Mouse (Mus musculus) cerebellum, adult (tissue): ENCODE data around the gene Irak1.

Experiments used
- ATAC-seq: cut with Nextera tagmentation; 2 replicates; pipeline ENCODE4 v1.9.2; 2017; ENCODE audit warnings: mild to moderate bottlenecking, moderate library complexity, mixed read lengths; ENCODE audit not compliant: insufficient number of reproducible peaks, low FRiP score, low TSS enrichment

Irak1 gene

DNA sequence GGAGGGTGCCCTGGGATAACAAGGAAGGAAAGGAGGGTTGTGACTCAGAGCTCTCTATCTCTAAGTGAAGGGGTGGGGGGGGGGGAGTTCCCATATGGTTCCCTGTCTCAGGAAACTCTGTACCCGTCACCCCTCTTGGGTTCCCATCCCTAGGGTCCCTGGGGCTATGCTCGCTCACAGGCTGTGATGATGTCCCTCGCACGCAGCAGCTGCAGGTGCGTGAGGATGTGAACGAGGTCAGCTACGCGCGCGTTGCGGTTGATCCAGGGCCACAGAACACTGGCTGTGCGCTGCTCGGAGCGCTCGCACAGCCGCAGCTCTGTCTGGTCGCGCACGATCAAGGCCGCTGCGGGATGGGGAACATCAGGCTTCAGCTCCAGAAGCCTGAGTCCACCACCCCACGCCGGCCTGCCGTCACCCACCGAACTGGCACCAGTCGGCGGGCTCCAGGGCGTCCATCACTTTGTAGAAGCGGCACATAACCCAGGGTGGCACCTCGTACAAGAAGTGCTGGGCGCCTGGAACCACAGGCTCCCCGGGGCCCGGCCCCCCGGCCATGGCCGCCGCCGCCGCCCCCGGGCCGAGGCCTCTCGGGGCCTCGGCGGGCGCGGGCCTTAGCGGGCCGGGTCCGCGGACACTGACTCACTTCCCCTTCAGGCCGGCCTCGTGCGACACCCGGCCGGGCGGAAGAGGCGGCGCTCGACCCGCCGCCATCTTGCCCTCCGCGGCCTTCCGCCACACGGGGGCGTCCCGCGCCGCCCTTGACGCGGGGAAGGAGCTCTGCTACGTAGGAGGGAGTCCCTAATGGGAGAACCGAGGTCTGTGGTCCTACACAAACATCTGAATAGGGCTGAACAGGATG lies at the start of gene Irak1:
Gene Irak1 (minus strand): TSS at position 731 of the 862 bp plus-strand sequence.
- peak; percentile 87 for ATAC-seq

- ATAC-seq, result no peak
Observed at GRCm38 (mm10) chrX:74070794-74071193, 47.1 kb upstream of the Irak1 start.

GRCm38 (mm10) chrX:74067891-74068290 lies 44.2 kb upstream of the Irak1 start:
- no peak for ATAC-seq

DNA sequence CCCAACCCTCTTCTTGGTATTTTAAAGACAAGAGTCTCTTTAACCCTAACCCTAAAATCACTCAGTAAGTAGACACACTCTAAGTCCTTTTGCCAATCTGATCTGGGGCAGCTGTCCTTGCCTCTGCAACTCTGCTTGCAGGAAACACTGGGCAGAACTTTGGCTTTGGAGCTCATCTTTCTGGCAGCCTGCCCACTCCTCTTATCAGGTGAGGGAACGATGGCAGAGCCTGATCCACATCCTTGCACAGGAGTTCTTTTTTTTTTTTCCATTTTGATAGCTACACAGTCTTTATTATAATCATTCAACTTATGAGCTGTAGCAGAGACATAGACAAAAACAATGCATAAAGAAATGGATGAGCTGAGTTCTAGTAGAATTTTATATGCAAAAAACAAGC lies 21.4 kb upstream of the Irak1 start:
- no peak for ATAC-seq

DNA sequence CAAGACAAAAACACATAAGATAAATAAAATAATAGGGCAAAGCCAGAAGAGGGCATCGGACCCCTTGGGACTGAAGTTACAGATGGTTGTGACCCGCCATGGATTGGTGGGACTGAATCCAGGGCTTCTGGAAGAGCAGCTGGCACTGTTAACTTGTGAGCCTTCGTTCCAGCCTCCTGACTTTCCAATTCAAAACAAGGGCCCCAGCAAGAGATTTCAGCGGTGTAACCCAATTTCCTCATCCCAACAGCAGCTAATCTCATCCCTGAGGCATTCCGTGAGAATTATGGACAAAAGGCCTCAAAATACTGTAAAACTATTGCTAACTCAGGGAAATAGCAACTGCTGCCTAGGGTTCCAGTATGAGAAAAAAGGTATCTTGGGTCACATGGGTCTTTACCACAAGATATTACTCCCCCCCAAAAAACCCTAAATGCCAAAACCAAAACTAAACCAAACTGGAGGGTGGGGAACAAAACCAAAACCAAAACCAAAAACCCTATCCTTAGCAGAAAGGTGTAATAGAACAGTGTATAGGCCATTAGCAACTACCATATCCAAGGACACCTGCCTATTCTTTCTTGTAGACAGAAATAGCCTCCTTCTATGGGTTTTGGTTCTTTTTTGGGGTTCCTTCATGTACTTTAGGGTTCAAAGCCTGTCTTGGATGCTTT lies 14.1 kb upstream of the Irak1 start:
- no peak for ATAC-seq

DNA sequence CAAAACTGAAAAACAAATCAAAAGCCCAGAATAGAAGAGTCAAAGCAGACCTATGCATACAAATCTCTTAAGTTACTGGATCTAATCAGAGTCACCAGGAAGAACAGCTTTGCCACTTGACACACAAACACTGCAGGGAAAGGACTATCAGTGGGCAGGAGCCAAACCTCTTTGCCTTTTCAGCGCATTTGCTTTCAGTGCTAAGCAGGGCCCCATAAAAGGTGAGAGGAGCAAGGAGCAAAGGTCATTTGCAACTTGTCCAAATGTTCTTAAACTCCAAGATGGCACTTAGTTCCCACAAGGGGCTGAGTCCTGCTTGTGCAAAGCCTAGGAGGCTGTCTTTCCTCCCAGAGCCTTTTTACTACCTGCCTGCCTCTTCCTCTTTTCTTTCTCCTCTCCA lies 6.3 kb upstream of the Irak1 start:
- ATAC-seq, result no peak

GRCm38 (mm10) chrX:74022795-74023187 lies 927 bp downstream of the Irak1 start:
- ATAC-seq, result no peak

- ATAC-seq, result no peak
Observed at GRCm38 (mm10) chrX:74014597-74014996, 9.1 kb downstream of the Irak1 start.

DNA sequence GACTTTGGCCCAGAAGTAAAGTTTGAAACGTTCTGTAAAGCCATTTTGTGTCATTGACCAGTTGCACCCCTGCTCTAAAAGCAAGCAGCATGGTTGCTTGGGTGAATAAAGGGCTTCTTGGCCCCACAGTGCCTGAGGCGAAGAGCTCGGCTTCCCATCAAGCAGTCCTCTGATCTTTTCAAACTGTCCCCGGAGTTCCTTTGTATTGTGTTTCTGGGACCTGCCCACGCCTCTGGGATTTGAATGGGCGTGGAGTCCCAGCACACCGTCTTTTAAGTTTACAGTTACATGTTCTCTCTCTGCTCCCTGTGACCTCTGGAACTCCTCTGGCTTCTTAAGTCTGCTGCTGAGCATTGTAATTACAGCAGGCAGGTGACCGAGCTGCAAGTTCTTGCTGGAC lies 15.7 kb downstream of the Irak1 start:
- no peak for ATAC-seq

DNA sequence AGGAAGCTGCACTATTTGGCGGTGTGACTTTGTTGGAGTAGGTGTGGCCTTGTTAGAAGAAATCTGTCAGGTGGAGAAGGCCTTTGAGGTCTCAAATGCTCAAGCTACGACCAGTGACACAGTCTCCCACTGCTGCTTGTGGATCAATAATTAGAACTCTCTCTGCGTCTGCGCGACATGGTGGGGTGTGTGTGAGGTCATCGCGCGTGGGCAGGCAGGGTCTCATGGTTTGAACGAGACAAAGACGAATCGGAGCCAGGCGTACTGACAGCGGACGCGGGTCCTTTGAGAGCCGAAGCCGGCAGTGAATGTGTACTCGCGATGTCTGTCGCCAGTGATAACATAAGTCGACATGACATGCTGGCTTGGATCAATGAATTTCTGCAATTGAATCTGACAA lies 17.3 kb downstream of the Irak1 start:
- ATAC-seq, result no peak

DNA sequence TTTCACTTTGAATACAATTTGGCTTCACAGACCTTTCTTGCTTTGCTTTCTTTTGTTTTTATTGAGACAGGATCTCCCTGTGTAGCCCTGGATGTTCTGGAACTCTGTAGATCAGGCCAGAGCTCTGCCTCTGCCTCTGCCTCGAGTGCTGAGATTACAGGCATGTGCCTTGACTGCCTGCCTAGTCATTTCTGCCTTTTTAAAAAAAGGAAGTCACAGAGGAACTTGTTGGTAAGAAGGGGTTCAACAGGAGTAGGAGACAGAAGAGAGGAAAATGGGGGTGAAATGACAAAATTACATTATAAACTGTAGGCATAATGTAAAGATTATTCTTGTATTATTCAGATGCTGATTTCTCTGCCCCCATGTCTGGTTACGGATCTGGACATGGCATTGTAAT lies 20.1 kb downstream of the Irak1 start:
- ATAC-seq, result no peak

GRCm38 (mm10) chrX:74001024-74001423 lies 22.7 kb downstream of the Irak1 start:
- ATAC-seq, result no peak

DNA sequence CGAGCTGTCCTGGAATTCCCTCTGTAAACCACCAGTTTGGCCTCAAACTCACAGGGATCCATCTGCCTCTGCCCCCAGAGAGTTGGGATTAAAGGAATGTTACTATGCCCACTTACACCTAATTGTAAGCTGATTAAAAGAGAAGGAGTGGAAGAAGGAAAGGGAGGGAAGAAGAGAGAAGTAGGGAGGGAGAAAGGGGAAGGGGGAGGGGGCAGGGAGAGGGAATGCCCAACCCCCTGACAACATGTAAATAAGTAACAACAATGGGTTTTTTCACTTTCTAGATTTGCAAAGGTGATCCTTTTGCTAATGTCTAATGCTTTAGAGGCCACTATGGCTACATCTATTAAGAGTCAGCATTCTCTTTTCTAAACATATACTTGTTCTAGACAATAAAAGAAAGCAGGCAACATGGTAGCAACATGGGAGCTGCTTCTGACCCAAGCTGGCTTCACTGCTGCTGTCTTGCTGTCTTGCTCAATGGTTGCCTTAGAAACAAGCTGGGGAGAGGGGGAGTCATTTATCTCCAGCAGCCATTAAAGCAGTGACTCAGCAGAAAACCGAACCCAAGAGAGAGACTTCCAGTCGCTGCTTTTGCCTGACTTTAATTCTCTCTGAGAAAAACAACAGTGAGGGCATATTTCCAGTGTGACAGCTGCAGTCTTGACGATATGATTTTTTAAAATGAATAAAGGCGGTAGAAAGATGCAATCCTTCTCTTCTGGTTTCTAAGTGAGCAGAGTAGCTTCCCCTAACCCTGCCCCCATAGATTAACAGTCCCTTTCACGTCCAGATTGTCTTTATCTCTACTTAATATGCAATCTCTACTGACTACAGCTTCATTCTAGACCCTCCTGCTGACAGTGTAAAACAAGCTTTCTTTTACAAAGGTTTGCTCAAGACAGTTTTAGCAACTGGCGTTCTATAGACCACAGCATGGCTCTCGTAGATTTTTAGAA lies 24.5 kb downstream of the Irak1 start:
- ATAC-seq, result no peak

- no peak for ATAC-seq
Observed at GRCm38 (mm10) chrX:73977783-73978182, 45.9 kb downstream of the Irak1 start.

- ATAC-seq, result no peak
Observed at GRCm38 (mm10) chrX:73976283-73976682, 47.4 kb downstream of the Irak1 start.

DNA sequence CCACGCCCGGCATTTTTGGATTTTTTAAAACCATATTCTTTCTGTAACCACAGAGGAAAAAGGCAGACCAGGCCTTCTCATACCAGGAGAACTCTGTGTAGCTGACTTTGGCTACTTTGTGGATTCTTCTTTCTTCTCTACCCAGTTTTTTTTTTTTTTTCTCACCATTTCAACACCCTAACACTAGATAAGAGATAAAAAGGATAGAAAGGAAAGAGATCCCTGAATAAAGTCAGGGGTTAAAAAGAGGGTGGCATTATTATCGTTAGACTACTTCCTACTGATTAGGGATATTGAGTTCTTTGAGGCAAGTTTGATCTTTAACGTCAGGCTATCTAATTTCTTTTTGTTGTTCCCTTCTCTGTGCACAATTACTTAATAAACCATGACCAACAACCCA lies 50.9 kb downstream of the Irak1 start:
- ATAC-seq, result no peak

DNA sequence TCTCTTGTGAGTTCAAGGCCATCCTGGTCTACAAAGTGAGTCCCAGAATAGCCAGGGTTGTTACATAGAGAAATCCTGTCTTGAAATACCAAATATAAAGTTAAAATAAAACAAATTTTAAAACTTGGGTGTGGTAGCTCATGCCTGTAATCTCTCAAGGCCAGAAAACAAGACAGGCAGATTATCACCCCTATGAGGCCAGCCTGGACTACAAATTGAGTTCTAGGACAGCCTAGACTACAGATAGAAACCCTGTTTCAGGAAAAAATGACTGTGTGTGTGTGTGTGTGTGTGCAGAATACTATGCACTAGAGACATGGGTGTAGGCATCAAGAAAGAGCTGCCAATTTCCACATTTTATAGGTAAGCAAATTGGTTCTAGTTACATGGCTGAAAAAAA lies 52.9 kb downstream of the Irak1 start:
- ATAC-seq, result no peak

DNA sequence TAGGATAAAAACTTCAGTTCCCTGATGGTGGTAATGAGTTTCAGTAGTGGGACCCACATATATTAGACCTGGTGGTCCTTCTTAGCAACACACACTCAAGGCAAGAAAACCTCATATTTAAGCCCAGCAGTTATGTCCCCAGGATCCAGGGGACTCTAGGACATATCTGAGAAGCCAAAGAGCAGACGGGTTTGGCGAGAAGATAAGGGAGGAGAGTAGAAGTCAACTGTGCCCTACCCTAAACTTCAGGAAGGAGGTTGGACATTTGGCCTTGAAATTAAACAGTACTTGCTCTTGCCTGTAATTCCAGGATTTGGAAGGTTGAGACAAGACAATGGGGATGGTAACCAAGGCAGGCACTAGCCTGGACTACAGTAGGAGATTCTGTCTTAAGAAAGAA lies 54.0 kb downstream of the Irak1 start:
- no peak for ATAC-seq

DNA sequence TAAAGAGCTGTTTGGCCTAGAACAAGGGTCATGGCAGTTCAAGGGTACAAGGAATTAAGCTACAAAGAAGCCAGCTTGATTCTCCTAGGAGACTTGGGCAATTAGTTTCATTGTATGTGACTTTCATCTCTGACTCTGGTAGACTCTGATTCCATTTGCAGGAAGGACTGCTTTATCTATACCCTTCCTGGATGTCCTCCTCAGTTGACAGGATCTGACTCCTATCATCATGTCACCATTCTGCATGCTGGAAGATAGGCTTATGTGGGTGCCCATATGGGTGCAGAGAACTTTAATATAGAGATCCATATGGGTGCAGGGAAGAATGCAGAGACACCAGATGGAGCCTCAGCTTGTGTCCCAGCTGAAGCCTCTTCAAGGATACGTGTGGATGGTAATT lies 54.6 kb downstream of the Irak1 start:
- no peak for ATAC-seq

DNA sequence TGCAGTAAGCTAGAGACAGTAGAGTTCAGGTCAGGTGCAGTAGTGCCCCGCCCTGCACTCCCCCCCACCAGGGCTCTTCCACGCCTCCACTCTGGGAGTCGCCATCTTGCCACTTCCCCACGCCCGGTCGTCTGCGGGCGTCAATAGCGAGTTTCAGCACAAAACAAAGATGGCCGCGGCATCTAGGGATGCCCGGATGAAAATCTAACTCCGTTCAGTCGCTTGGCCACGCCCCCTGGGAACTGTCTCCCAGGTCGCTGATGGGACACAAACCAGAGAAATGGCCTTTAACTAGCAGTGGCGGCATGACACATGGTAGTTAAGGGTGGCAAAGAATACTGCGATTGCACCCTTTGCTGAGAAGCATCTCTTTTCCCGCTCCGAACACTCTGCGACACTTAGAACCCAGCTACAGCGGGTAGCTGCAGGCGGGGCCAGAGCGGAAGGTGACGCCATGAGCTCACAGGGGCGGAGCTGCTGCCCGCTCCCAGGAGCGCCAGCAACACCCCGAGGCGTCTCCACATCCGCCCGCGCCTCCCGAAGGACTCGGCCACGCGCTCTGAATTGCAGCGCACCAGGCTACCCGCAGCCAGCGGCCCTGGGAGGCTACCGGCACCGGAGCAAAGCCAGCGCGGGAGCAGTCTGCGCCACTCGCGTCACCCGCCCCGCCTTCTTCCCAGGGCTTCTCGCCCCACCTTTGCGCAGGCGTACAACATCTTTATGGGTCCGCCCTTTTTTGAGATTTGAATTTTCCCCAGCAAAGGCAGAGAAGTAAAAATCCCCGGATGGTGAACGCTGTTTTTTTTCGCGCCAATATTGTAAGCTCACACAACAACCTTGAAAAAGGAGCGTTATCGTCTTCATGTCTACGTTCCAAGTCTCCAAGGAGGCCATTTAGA lies 56.3 kb downstream of the Irak1 start:
- ATAC-seq, result peak; percentile 77
